Comparison of ENCODE assay signal across 10 mouse cellular contexts in the genomic region with DNA sequence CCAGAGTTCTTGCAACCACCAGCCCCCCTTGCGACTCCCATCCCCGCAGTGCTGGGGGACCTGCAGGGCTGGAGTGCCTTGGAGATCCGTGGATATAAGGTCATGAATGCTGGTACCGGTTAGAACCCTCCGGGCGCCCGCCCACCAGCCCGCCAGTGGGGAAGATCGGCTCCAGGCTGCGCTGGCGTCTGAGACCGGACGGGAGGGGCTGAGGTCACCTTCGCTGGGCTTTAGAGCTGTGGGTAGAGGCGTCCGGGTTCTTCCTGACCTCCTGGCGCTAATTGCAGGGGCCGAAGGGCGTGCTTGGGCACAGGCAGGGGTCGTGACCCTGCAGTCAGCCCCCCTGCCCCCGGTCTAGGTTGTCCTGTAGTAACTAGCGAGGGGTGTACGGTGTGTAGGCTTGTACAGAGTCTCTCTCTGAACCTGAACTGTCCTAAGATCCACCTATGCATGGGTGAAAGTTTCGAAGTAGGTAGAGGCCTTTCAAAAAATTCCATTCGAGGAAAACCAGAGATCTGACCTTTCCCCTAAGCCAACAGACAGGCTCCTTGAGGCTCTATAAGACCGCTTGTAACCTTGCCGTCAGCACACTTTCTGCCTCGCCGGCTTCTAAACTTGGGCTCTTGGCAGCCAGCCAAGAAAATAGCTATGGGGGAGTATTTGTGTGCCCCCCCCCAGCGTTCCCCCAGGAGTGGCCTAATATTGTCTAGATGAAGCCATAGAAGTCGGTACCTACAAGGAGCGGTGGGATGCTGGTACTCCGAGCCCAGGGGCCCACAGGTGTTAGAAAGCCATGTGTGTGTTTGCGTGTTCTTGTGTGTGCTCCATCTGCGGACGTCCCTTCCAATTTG. TPM values are rescaled to one million over a fixed set of nuclear protein-coding genes. Genes with fewer than 3 reads are reported as not detected.
DNase-seq lines count a peak whose midpoint lies in the region; ATAC-seq lines count a peak whose summit lies in the region.
"Had no signal": no experiment of that assay in that cellular context is flagged by ENCODE, and none has a peak within 500 bp of the region (broad histone marks: within the 10 kb centered on the region; RNA-seq: fewer than 3 reads in every experiment).

No protein-coding gene starts in this region.

- H3K4me2 ChIP-seq in kidney, embryonic 15.5 days: peak overlapping the region; percentile 56
- H3K4me2 ChIP-seq in liver, embryonic 13.5 days: peak overlapping the region; percentile 53

- H3K36me3 ChIP-seq in kidney, embryonic 15.5 days: no peaks in the 10 kb centered on the region
- H3K36me3 ChIP-seq in liver, embryonic 13.5 days: no peaks in the 10 kb centered on the region

- peak overlapping the region; percentile 80 for H3K27ac ChIP-seq in kidney, embryonic 15.5 days
- H3K27ac ChIP-seq in liver, embryonic 13.5 days: no peak overlapping the region

- peaks cover 96% of the 10 kb centered on the region for H3K27me3 ChIP-seq in kidney, embryonic 15.5 days
- peaks cover 87% of the 10 kb centered on the region for H3K27me3 ChIP-seq in liver, embryonic 13.5 days

- H3K9me3 ChIP-seq in kidney, embryonic 15.5 days (replicated peaks): no peaks in the 10 kb centered on the region
- no peaks in the 10 kb centered on the region for H3K9me3 ChIP-seq in liver, embryonic 13.5 days (replicated peaks)

- 0 out of 2 replicates have a peak, but pooled peaks have one; percentile 21 for ATAC-seq in kidney, embryonic 15.5 days (replicated peaks; ENCODE audit: low FRiP score)
- ATAC-seq in liver, embryonic 13.5 days (ENCODE audit: low read depth): 0 out of 2 replicates have a peak, but pooled peaks have one; percentile 33

- peaks cover 42% of the 10 kb centered on the region for H3K4me1 ChIP-seq in kidney, embryonic 15.5 days
- no peaks in the 10 kb centered on the region; the same call in 1 of the 2 replicates for H3K4me1 ChIP-seq in liver, embryonic 13.5 days (replicated peaks)

- peak; percentile 65 to 80 for DNase-seq in adrenal gland, adult (ENCODE audit: inconsistent age in 2 of 2, low spot score in 1 of 2)
- DNase-seq in adrenal gland, postnatal 36 days: no peak
- DNase-seq in kidney, postnatal 14 days: no peak
- DNase-seq in adrenal gland, postnatal 14 days: peak; percentile 56
- no peak for DNase-seq in liver, embryonic 13.5 days
- no peak for DNase-seq in cerebellum, adult 11-12 months
- DNase-seq in Muller cell, postnatal 12 days (ENCODE audit: inconsistent ontology term): no peak
- DNase-seq: cerebellum, adult 9-10 months; kidney, adult 18-20 months had no signal

- WGBS in kidney, embryonic 15.5 days: 7% methylated on average over 36 of the region's 36 CpGs
- WGBS in liver, embryonic 13.5 days (ENCODE audit: insufficient replicate concordance): 9% methylated on average over 36 of the region's 36 CpGs

- no peak overlapping the region for H3K9ac ChIP-seq in kidney, embryonic 15.5 days
- no peak overlapping the region for H3K9ac ChIP-seq in liver, embryonic 13.5 days

- peak overlapping the region; percentile 34 for H3K4me3 ChIP-seq in kidney, embryonic 15.5 days (replicated peaks)
- no peak overlapping the region for H3K4me3 ChIP-seq in liver, embryonic 13.5 days (replicated peaks)

RNA-seq across cellular contexts. Expression of gene Tbx3, which starts 16.8 kb away (rescaled TPM):
- total RNA-seq in adrenal gland, postnatal 36 days (2021): 100 to 1,000 TPM; 268 to 342 TPM
- 51.1 and 54.4 TPM in 2 replicates for polyA plus RNA-seq in kidney, embryonic 15.5 days (2015; fragmentation: Nextera tagmentation; extraction: Ambion mirVana)
- total RNA-seq in adrenal gland, postnatal 14 days (2021): 176 and 177 TPM in 2 replicates
- 4.1 and 6.1 TPM in 2 replicates for polyA plus RNA-seq in liver, embryonic 13.5 days (2015; fragmentation: Nextera tagmentation; extraction: Ambion mirVana)

Comparison
In these comparisons a context has a peak if more than half of its experiments do, and no peak if none do; other contexts are left out.
1. DNase-seq: peak in adrenal gland, adult (2 of 2) and adrenal gland, postnatal 14 days (single experiment); none in adrenal gland, postnatal 36 days (0 of 2), kidney, postnatal 14 days (single experiment), liver, embryonic 13.5 days (single experiment), cerebellum, adult 11-12 months (single experiment) and Muller cell, postnatal 12 days (single experiment).